Mouse (Mus musculus) hindbrain, embryonic 14.5 days (tissue): ENCODE results near the gene Rad54l2. TPM values are rescaled to one million over a fixed set of nuclear protein-coding genes. Genes with fewer than 3 reads are reported as not detected.

Experiments used
- ATAC-seq: fragments of 200-750 bp; cut with Nextera tagmentation; 2 replicates; pipeline ENCODE4 v1.8.0; 2017; ENCODE audit warnings: moderate number of reproducible peaks, mild to moderate bottlenecking, moderate TSS enrichment, moderate library complexity; ENCODE audit not compliant: low FRiP score
- DNase-seq: peaks from one replicate; pipeline ENCODE4 v3.0.0-alpha.2; 2015; ENCODE audit warnings: low spot score
- H3K27ac ChIP-seq: fragments of 300-500 bp; sonication (generic); 2 replicates; pipeline ENCODE4 v1.5.1; 2014; ENCODE audit warnings: mild to moderate bottlenecking, moderate library complexity
- H3K27me3 ChIP-seq: fragments of 300-500 bp; sonication (generic); 2 replicates; pipeline ENCODE4 v1.6.1; 2014; ENCODE audit warnings: mild to moderate bottlenecking, low read length, mixed read lengths; ENCODE audit not compliant: control insufficient read depth, insufficient read depth
- H3K36me3 ChIP-seq: fragments of 300-500 bp; sonication (generic); replicated peaks from 2 replicates; pipeline ENCODE4 v1.6.1; 2014; ENCODE audit not compliant: control insufficient read depth, insufficient read depth
- H3K4me1 ChIP-seq: fragments of 300-500 bp; sonication (generic); replicated peaks from 2 replicates; pipeline ENCODE4 v1.6.1; 2014; ENCODE audit warnings: antibody characterized with exemption, low read length, mixed read lengths; ENCODE audit not compliant: control insufficient read depth, insufficient read depth
- H3K4me2 ChIP-seq: fragments of 300-500 bp; sonication (generic); replicated peaks from 2 replicates; pipeline ENCODE4 v1.6.1; 2014; ENCODE audit warnings: mild to moderate bottlenecking, moderate library complexity
- H3K4me3 ChIP-seq: fragments of 300-500 bp; sonication (generic); replicated peaks from 2 replicates; pipeline ENCODE4 v1.5.1; 2014; ENCODE audit warnings: mild to moderate bottlenecking, low read length
- H3K9ac ChIP-seq: fragments of 300-500 bp; sonication (generic); 2 replicates; pipeline ENCODE4 v1.6.1; 2014
- H3K9me3 ChIP-seq: fragments of 300-500 bp; sonication (generic); 2 replicates; pipeline ENCODE4 v1.6.1; 2016; ENCODE audit warnings: low read length; ENCODE audit not compliant: control insufficient read depth
- WGBS: fragments of 180-500 bp; shearing (Covaris S2); extraction: QIAGEN DNeasy Blood & Tissue Kit; methylation state at CpG from one replicate; pipeline ENCODE4 v1.1.7; 2014; 5-methylcytosine and 5-hydroxymethylcytosine counted together
- polyA plus RNA-seq: library from polyadenylated mRNA; unstranded; fragments of >200 nt; fragmentation: Nextera tagmentation; extraction: Ambion mirVana; gene quantifications from 2 replicates; pipeline ENCODE4 v1.2.1, GENCODE M21; 2014

Rad54l2 gene
- polyA plus RNA-seq, 1 experiment from 2014 or later, result 4.3 TPM

GRCm38 (mm10) chr9:106789363-106789762 lies 369 bp upstream of the Rad54l2 start:
- no peak for ATAC-seq
- peak overlapping the region; percentile 82; the same call in 1 of the 2 replicates for H3K27ac ChIP-seq

GRCm38 (mm10) chr9:106787979-106788811 lies 799 bp downstream of the Rad54l2 start:
- peak overlapping the region; percentile 97 for H3K9ac ChIP-seq
- peak; percentile 17; the same call in 1 of the 2 replicates for ATAC-seq
- peak overlapping the region; percentile 82 for H3K27ac ChIP-seq
- peak overlapping the region; percentile 89 for H3K4me2 ChIP-seq
- peaks cover 18% of the 10 kb centered on the region for H3K4me1 ChIP-seq
- H3K27me3 ChIP-seq, result no peaks in the 10 kb centered on the region
- H3K36me3 ChIP-seq, result no peaks in the 10 kb centered on the region
- H3K9me3 ChIP-seq, result no peaks in the 10 kb centered on the region
- WGBS, result 8% methylated on average over 23 of the region's 23 CpGs
- peak; percentile 25 for DNase-seq
- H3K4me3 ChIP-seq, result peak overlapping the region; percentile 96

More at GRCm38 (mm10) chr9:106789363-106789762, 369 bp upstream of the Rad54l2 start:
- Histone ChIP-seq H3K36me3 (no peaks in the 10 kb centered on the region), H3K9ac (peak overlapping the region; percentile 97), H3K27me3 (no peaks in the 10 kb centered on the region), H3K9me3 (no peaks in the 10 kb centered on the region), H3K4me3 (peak overlapping the region; percentile 96), H3K4me1 (peaks cover 18% of the 10 kb centered on the region), H3K4me2 (peak overlapping the region; percentile 89)
- DNase-seq, result no peak
- WGBS, result 18% methylated on average over 10 of the region's 10 CpGs

GRCm38 (mm10) chr9:106785206-106785605 lies 3.8 kb downstream of the Rad54l2 start:
- Histone ChIP-seq H3K4me1 (peaks cover 18% of the 10 kb centered on the region), H3K27ac (no peak overlapping the region), H3K9ac (no peak overlapping the region), H3K4me2 (no peak overlapping the region), H3K9me3 (no peaks in the 10 kb centered on the region), H3K27me3 (no peaks in the 10 kb centered on the region), H3K36me3 (no peaks in the 10 kb centered on the region), H3K4me3 (no peak overlapping the region)
- WGBS, result 90% methylated on average over 3 of the region's 3 CpGs
- no peak for DNase-seq
- ATAC-seq, result no peak

DNA sequence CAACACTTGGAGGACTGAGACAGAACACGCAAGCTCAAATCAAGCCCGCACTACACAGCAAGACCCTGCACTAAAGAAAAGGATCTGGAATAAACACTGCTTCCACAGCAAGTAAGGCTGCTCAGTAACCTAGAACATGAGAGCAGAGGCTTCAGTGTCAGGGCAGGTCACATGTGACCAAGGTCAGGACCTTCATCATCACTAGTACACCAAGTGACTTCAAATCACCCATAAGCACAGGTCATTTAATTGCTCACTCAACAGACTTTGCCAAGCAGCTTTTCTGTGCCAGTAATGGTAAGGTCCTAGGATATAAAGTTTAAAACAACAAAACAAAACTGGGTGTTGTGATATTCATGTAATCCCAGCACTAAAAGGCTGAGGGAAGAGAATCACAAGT lies 5.4 kb downstream of the Rad54l2 start:
- no peak for ATAC-seq
- H3K9me3 ChIP-seq, result no peaks in the 10 kb centered on the region
- 100% methylated on average over 2 of the region's 2 CpGs for WGBS

GRCm38 (mm10) chr9:106780086-106780485 lies 8.9 kb downstream of the Rad54l2 start:
- no peaks in the 10 kb centered on the region for H3K36me3 ChIP-seq
- no peaks in the 10 kb centered on the region for H3K27me3 ChIP-seq
- no peak overlapping the region for H3K9ac ChIP-seq
- no peak for DNase-seq
- no peak overlapping the region for H3K4me2 ChIP-seq
- no peak overlapping the region for H3K4me3 ChIP-seq
- H3K4me1 ChIP-seq, result no peaks in the 10 kb centered on the region
- no peak overlapping the region for H3K27ac ChIP-seq
- no peaks in the 10 kb centered on the region for H3K9me3 ChIP-seq
- no peak for ATAC-seq
- 88% methylated on average over 3 of the region's 3 CpGs for WGBS

More for the DNA sequence above, 5.4 kb downstream of the Rad54l2 start:
- Histone ChIP-seq H3K4me2 (no peak overlapping the region), H3K27me3 (no peaks in the 10 kb centered on the region), H3K27ac (no peak overlapping the region), H3K4me3 (no peak overlapping the region), H3K4me1 (peaks cover 13% of the 10 kb centered on the region), H3K36me3 (no peaks in the 10 kb centered on the region), H3K9ac (no peak overlapping the region)
- no peak for DNase-seq

DNA sequence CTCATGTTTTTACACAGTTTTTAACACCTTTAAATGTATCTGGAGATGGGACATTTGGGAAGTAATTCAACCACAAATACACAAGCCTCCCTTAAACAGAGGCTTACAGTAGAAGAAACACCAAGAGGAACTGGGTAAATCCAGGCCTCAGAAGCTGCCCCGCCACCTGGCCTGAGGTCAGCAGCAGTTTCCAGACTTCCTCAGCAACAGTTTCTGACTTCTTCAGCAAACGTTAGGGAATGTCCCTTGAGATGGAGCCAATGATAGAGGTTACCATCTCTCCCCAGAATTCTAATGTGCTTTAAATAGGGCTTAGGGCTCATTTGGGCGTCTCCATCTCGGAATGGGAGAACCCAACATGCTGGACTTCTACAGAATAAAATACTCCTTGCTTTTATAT lies 10.7 kb downstream of the Rad54l2 start:
- Histone ChIP-seq H3K4me3 (no peak overlapping the region), H3K9me3 (no peaks in the 10 kb centered on the region), H3K27ac (no peak overlapping the region), H3K9ac (no peak overlapping the region), H3K36me3 (no peaks in the 10 kb centered on the region), H3K27me3 (no peaks in the 10 kb centered on the region), H3K4me2 (no peak overlapping the region), H3K4me1 (no peaks in the 10 kb centered on the region)
- 93% methylated on average over 4 of the region's 4 CpGs for WGBS
- ATAC-seq (no peak), DNase-seq (no peak)

GRCm38 (mm10) chr9:106777423-106777822 lies 11.6 kb downstream of the Rad54l2 start:
- no peak overlapping the region for H3K4me3 ChIP-seq
- H3K27ac ChIP-seq, result no peak overlapping the region
- DNase-seq (no peak), ATAC-seq (no peak)
- no peaks in the 10 kb centered on the region for H3K36me3 ChIP-seq
- no peak overlapping the region for H3K9ac ChIP-seq
- no peaks in the 10 kb centered on the region for H3K27me3 ChIP-seq
- no peaks in the 10 kb centered on the region for H3K9me3 ChIP-seq
- 98% methylated on average over 3 of the region's 3 CpGs for WGBS
- H3K4me1 ChIP-seq, result no peaks in the 10 kb centered on the region
- no peak overlapping the region for H3K4me2 ChIP-seq

- no peak overlapping the region for H3K4me2 ChIP-seq
- H3K27me3 ChIP-seq, result no peaks in the 10 kb centered on the region
- no peak for ATAC-seq
These were observed 12.9 kb downstream of the Rad54l2 start for GRCm38 (mm10) chr9:106776116-106776515.

DNA sequence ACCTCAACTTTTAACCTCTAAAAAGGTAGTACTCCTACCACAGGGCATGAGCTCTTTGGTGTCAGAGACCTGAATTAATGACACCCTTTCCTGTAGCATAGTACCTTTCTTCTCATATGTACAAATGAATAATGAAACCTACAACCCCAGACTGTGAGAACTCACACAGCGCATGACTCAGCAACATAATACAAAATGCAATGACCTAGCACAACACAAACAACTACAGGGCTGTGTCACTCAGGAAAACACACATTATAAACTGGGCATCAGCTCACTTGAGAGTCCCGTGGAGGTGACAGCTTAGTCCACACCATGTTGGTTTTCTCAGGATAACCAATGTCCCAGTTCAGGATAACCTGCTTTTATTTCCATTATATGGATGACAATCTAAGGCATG lies 17.2 kb downstream of the Rad54l2 start:
- DNase-seq (no peak), ATAC-seq (no peak)
- no peak overlapping the region for H3K4me2 ChIP-seq
- H3K27me3 ChIP-seq, result no peaks in the 10 kb centered on the region
- no peaks in the 10 kb centered on the region for H3K36me3 ChIP-seq
- WGBS, result 97% methylated on average over 2 of the region's 2 CpGs
- no peaks in the 10 kb centered on the region for H3K4me1 ChIP-seq
- H3K4me3 ChIP-seq, result no peak overlapping the region
- H3K27ac ChIP-seq, result no peak overlapping the region
- H3K9ac ChIP-seq, result no peak overlapping the region
- H3K9me3 ChIP-seq, result no peaks in the 10 kb centered on the region

More at GRCm38 (mm10) chr9:106776116-106776515, 12.9 kb downstream of the Rad54l2 start:
- DNase-seq, result no peak
- Histone ChIP-seq H3K36me3 (no peaks in the 10 kb centered on the region), H3K4me1 (no peaks in the 10 kb centered on the region), H3K27ac (no peak overlapping the region), H3K9me3 (no peaks in the 10 kb centered on the region), H3K4me3 (no peak overlapping the region), H3K9ac (no peak overlapping the region)
- WGBS, result 100% methylated on average over 1 of the region's 1 CpGs
